Mouse (Mus musculus): ENCODE measurements around the gene Mlf2. TPM values are rescaled to one million over a fixed set of nuclear protein-coding genes. Genes with fewer than 3 reads are reported as not detected.

Mlf2 gene
- polyA plus RNA-seq, 1 experiment from 2014 or later = 584 TPM

DNA sequence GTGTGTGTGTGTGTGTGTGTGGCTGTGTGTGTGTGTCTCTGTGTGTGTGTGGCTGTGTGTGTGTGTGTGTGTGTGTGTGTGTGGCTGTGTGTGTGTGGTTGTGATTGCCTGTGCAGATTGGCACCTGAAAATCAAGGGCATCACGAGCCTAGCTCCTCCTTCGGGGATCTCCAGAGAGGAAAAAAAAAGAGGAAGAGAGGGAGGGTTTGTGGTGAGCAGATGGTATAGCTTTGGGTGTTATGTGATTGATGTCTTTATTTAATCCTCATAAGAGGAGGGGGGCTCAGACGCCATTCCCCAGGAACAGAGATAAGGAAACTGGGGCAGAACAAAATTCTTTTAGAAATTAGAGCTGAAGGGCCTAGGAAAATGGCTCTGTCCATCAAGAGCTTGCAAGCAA lies 32.8 kb upstream of the Mlf2 start:
- no peak for ATAC-seq (ENCODE audit: low read depth)
- H3K9ac ChIP-seq (replicated peaks; ENCODE audit: low read depth, low read length) = no peak overlapping the region
- WGBS = 53% methylated on average over 3 of the region's 3 CpGs

DNA sequence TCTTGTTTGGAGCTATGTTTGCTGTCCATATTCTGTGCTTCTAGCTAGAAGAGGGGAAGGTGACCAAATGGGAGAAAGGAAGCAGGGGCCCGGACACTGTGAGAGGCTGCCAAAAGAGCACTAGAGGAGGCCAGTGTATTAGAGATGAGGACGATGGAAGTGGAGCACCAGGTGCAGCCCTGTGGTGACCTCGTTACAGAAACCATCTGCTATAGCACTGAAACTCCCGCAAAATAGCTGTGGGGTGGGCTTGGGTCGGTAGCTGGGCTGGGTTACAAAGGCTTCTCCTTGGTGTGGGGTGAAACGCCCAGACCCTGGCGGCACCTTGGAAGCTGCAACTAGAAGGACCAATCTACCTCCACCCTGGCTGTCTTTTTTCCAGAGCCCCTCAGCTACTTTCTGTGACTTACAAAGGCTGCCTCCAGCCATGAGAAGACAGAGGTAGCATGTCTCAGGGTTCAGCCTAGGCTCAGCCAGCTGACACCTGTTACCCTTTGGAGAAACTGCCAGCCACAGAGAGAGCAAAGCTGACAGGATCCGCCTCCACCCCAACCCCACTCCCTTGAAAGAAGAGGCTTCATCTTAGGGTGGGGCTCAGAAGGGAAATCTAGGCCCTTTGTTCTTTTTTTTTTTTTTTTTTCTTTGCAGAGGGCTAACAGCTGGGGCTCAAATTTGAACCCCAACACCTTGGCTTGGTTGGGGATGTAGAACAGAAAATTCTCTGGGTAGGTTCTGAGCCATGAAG lies 31.0 kb upstream of the Mlf2 start:
- Histone ChIP-seq H3K4me2 (ENCODE audit: low read depth, low read length) (no peak overlapping the region), H3K9ac (replicated peaks; ENCODE audit: low read depth, low read length) (no peak overlapping the region), H3K27me3 (ENCODE audit: control insufficient read depth, insufficient read depth, low read length) (no peaks in the 10 kb centered on the region), H3K27ac (ENCODE audit: low read depth, low read length) (no peak overlapping the region), H3K4me3 (ENCODE audit: low read depth, low read length) (no peak overlapping the region), H3K4me1 (ENCODE audit: control insufficient read depth, insufficient read depth, low read length) (peaks cover 11% of the 10 kb centered on the region; the same call in 1 of the 2 replicates), H3K36me3 (ENCODE audit: control insufficient read depth, insufficient read depth, low read length) (no peaks in the 10 kb centered on the region), H3K9me3 (ENCODE audit: control insufficient read depth, low read length) (no peaks in the 10 kb centered on the region)
- no peak for ATAC-seq (ENCODE audit: low read depth)
- 49% methylated on average over 8 of the region's 8 CpGs for WGBS

More for the DNA sequence above, 32.8 kb upstream of the Mlf2 start:
- H3K27ac ChIP-seq (ENCODE audit: low read depth, low read length) = no peak overlapping the region
- H3K27me3 ChIP-seq (ENCODE audit: control insufficient read depth, insufficient read depth, low read length) = no peaks in the 10 kb centered on the region
- no peak overlapping the region for H3K4me2 ChIP-seq (ENCODE audit: low read depth, low read length)
- peaks cover 3% of the 10 kb centered on the region; the same call in 1 of the 2 replicates for H3K4me1 ChIP-seq (ENCODE audit: control insufficient read depth, insufficient read depth, low read length)
- no peak overlapping the region for H3K4me3 ChIP-seq (ENCODE audit: low read depth, low read length)
- H3K9me3 ChIP-seq (ENCODE audit: control insufficient read depth, low read length) = no peaks in the 10 kb centered on the region
- no peaks in the 10 kb centered on the region for H3K36me3 ChIP-seq (ENCODE audit: control insufficient read depth, insufficient read depth, low read length)

DNA sequence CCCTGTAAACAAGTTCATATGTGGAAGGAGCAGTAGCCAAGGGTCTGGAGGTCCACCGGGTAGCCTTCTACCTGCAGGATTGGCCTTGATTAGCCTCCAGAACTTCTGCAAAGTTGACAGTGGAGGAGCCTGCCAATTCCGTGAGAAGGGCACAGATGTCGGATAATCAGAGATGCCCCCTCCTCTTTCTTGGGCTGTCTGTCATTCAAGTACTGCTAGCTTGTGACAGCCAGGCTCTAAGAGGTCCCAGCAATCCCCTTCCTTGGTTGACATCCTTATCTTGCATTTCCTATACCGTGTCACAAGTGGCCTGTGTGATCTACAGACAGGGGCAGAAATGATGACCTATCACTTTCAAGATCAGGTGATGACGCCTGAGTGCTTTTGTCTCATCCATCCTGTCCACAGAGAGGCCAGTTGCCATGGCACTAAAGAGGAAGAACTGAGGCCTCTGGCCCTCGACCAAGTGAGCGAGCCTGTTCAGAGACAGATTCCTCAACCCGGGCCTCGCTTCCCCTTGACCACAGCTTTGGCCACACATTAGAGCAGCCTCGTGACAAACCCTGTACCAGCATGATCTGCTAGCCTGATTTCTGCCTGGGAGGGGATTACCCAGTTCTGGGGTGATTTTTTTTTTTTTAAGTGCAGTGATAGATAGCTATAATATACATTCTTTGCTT lies 30.2 kb upstream of the Mlf2 start:
- WGBS = 64% methylated on average over 10 of the region's 10 CpGs
- Histone ChIP-seq H3K4me2 (ENCODE audit: low read depth, low read length) (no peak overlapping the region), H3K4me3 (ENCODE audit: low read depth, low read length) (no peak overlapping the region), H3K36me3 (ENCODE audit: control insufficient read depth, insufficient read depth, low read length) (no peaks in the 10 kb centered on the region), H3K9ac (replicated peaks; ENCODE audit: low read depth, low read length) (no peak overlapping the region), H3K4me1 (ENCODE audit: control insufficient read depth, insufficient read depth, low read length) (peaks cover 14% of the 10 kb centered on the region; the same call in 1 of the 2 replicates), H3K9me3 (ENCODE audit: control insufficient read depth, low read length) (no peaks in the 10 kb centered on the region), H3K27me3 (ENCODE audit: control insufficient read depth, insufficient read depth, low read length) (no peaks in the 10 kb centered on the region), H3K27ac (ENCODE audit: low read depth, low read length) (no peak overlapping the region)
- no peak for ATAC-seq (ENCODE audit: low read depth)

DNA sequence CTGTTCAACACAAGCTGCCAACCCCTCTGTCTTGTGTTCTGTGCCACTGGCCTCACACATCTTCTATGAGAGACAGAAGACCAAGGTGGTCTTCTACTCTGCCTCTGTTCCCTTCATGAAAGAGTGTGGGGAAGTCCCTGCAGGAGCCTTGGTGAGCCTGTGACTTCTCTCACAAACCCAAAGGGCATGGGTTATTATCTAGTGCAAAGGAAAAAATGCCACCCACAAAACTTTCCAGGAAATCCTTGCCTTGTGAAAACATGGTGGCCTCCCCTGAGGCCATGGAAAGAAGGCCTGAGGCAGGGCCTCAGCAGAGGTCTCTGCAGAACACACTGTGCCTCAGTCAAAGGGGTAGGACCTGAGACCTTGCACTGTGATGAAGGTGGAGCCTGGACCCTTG lies 29.3 kb upstream of the Mlf2 start:
- Histone ChIP-seq H3K27me3 (ENCODE audit: control insufficient read depth, insufficient read depth, low read length) (no peaks in the 10 kb centered on the region), H3K36me3 (ENCODE audit: control insufficient read depth, insufficient read depth, low read length) (no peaks in the 10 kb centered on the region), H3K4me1 (ENCODE audit: control insufficient read depth, insufficient read depth, low read length) (peaks cover 14% of the 10 kb centered on the region; the same call in 1 of the 2 replicates), H3K9ac (replicated peaks; ENCODE audit: low read depth, low read length) (no peak overlapping the region), H3K27ac (ENCODE audit: low read depth, low read length) (no peak overlapping the region), H3K4me2 (ENCODE audit: low read depth, low read length) (no peak overlapping the region), H3K4me3 (ENCODE audit: low read depth, low read length) (no peak overlapping the region), H3K9me3 (ENCODE audit: control insufficient read depth, low read length) (no peaks in the 10 kb centered on the region)
- no peak for ATAC-seq (ENCODE audit: low read depth)

DNA sequence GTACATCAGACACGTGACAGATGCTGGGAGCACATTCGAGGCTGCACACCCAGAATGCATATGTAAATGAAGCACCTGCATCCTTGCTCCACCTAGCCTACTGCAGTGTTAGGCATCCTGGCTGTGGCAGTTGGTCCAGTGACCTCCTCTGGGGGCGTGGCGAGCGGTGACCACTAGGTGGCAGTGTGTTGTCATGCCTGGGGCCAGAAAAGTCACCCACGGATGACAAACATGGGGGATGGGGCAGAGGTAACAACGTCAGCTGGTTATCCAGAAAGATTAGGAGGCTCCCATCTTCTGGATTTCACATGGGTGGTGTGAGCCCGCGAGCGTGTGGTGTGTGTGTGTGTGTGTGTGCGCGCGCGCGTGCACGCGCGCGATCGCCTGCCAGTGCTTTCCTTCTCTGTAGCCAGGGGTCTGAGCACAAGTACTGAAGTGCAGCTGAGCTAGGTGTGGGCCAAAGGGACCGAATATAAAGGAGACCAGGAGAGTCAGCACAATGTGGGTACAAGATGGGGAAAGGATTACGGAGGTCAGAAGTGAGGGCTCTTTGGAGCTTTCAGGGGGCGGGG lies 27.5 kb upstream of the Mlf2 start:
- Histone ChIP-seq H3K27me3 (ENCODE audit: control insufficient read depth, insufficient read depth, low read length) (no peaks in the 10 kb centered on the region), H3K9me3 (ENCODE audit: control insufficient read depth, low read length) (no peaks in the 10 kb centered on the region), H3K4me2 (ENCODE audit: low read depth, low read length) (peak overlapping the region; percentile 77), H3K4me3 (ENCODE audit: low read depth, low read length) (peak overlapping the region; percentile 35), H3K36me3 (ENCODE audit: control insufficient read depth, insufficient read depth, low read length) (no peaks in the 10 kb centered on the region), H3K9ac (replicated peaks; ENCODE audit: low read depth, low read length) (peak overlapping the region; percentile 68), H3K4me1 (ENCODE audit: control insufficient read depth, insufficient read depth, low read length) (peaks cover 14% of the 10 kb centered on the region; the same call in 1 of the 2 replicates), H3K27ac (ENCODE audit: low read depth, low read length) (peak overlapping the region; percentile 100)
- ATAC-seq (ENCODE audit: low read depth) = peak; percentile 88
- under 1% methylated on average over 23 of the region's 23 CpGs for WGBS

DNA sequence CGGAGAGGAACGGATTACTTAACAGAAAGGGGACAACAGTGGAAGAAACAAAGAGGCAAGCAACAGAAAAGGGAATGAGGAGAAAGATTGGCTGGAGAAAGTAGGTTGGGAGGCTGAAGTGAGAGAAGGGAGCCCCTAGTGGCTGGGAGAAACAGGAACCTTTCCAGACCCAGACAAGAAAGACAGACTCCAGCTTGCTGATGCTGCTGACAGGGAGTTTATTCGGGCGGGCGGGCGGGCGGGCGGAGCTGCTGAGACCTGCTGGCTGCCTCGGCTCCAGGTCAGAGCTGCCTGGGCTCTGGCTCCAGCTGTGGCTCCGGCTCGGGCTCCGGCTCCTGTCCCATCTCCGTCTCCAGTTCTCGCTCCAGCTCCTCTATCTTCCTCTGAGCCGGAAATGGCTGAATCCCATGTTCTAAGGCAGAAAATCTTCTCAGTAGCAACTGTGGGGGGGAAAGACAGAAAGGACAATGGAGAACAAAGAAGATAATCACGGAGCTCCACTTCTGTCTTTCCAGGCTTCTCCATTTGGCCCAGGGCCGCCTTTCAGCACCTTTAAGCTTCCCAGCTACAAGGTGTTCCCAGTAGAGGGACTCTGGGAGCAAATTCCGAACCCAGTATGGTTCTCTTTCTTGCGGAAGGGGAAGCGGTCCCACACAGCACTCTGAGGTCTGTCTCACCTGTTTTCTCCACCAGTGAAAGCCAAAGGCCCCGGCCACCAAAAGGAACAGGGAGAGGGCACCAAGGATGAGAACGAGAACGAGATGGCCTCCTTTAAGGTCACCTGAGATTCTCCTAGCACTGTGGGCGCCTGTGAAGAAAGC lies 26.8 kb upstream of the Mlf2 start:
- H3K27me3 ChIP-seq (ENCODE audit: control insufficient read depth, insufficient read depth, low read length) = no peaks in the 10 kb centered on the region
- no peaks in the 10 kb centered on the region for H3K36me3 ChIP-seq (ENCODE audit: control insufficient read depth, insufficient read depth, low read length)
- ATAC-seq (ENCODE audit: low read depth) = peak; percentile 76
- peak overlapping the region; percentile 100 for H3K27ac ChIP-seq (ENCODE audit: low read depth, low read length)
- peak overlapping the region; percentile 77 for H3K4me2 ChIP-seq (ENCODE audit: low read depth, low read length)
- no peaks in the 10 kb centered on the region for H3K9me3 ChIP-seq (ENCODE audit: control insufficient read depth, low read length)
- H3K9ac ChIP-seq (replicated peaks; ENCODE audit: low read depth, low read length) = peak overlapping the region; percentile 68
- peaks cover 14% of the 10 kb centered on the region; the same call in 1 of the 2 replicates for H3K4me1 ChIP-seq (ENCODE audit: control insufficient read depth, insufficient read depth, low read length)
- H3K4me3 ChIP-seq (ENCODE audit: low read depth, low read length) = peak overlapping the region; percentile 35
- 7% methylated on average over 24 of the region's 24 CpGs for WGBS

DNA sequence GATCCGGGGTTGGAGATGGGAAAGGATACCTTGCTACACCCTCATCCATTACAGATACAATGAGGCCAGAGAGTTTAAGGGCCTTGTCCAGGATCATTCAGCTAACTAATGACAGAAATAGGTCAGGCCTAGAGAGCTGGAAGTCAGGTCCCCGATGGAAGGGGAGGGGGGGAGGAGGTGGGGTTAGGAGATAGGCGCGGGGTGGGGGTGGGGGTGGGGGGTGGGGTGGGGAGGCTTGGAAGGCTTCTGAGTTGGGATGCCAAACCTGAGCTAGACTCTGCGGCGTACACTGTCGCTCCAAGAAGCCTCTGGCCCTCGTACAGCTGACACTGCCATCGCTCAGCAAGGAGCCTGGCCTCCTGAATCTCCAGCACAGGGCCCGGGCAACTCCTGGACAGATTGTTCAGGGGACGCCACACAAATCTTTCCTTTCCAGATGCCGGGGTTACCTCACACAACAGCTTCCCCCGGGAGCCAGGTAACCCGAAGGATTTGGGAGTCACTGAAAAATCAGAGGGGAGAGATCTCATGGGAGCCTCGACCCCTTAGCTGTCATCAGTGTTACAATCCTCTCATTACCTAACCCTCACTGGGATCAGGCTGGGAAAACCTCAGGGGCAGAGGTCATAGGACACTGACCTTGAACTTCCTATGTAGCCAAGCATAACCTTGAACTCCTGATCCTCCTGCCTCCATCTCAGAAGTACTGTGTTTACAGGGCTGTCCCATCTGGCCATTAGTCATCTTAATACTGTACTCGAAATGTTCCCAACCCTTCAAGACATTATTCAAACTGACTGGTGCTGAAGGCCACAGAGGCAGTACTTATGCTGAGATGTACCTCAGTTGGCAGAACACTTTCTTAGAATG lies 26.0 kb upstream of the Mlf2 start:
- Histone ChIP-seq H3K27me3 (ENCODE audit: control insufficient read depth, insufficient read depth, low read length) (no peaks in the 10 kb centered on the region), H3K4me3 (ENCODE audit: low read depth, low read length) (no peak overlapping the region), H3K9ac (replicated peaks; ENCODE audit: low read depth, low read length) (peak overlapping the region; percentile 68), H3K36me3 (ENCODE audit: control insufficient read depth, insufficient read depth, low read length) (no peaks in the 10 kb centered on the region), H3K4me1 (ENCODE audit: control insufficient read depth, insufficient read depth, low read length) (peaks cover 20% of the 10 kb centered on the region; the same call in 1 of the 2 replicates), H3K27ac (ENCODE audit: low read depth, low read length) (peak overlapping the region; percentile 100), H3K9me3 (ENCODE audit: control insufficient read depth, low read length) (no peaks in the 10 kb centered on the region), H3K4me2 (ENCODE audit: low read depth, low read length) (peak overlapping the region; percentile 77)
- ATAC-seq (ENCODE audit: low read depth) = no peak
- WGBS = 35% methylated on average over 16 of the region's 16 CpGs

DNA sequence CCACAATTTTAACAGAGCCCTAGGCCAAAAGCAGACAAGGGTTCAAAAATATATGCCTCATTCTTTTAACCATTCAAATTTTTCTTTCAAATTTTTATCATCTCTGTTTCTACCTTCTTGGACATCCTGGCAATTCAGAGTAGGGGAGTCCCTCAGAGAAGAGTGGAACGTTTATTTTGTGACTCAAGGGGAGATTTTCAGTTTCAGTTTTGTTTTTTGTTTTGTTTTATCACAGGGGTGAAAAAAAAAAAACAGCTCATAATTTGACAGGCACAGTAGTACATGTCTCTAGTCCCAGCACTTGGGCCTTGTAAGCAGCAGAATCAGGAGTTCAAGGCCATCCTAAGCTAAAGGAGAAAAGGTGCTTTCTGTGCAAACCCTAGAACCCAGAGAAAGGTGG lies 23.4 kb upstream of the Mlf2 start:
- no peaks in the 10 kb centered on the region for H3K27me3 ChIP-seq (ENCODE audit: control insufficient read depth, insufficient read depth, low read length)
- H3K9ac ChIP-seq (replicated peaks; ENCODE audit: low read depth, low read length) = no peak overlapping the region
- WGBS = 81% methylated on average over 1 of the region's 1 CpGs
- H3K4me1 ChIP-seq (ENCODE audit: control insufficient read depth, insufficient read depth, low read length) = peaks cover 23% of the 10 kb centered on the region; the same call in 1 of the 2 replicates
- H3K36me3 ChIP-seq (ENCODE audit: control insufficient read depth, insufficient read depth, low read length) = peaks cover under 1% of the 10 kb centered on the region; the same call in 1 of the 2 replicates
- H3K4me3 ChIP-seq (ENCODE audit: low read depth, low read length) = no peak overlapping the region
- H3K4me2 ChIP-seq (ENCODE audit: low read depth, low read length) = no peak overlapping the region
- no peaks in the 10 kb centered on the region for H3K9me3 ChIP-seq (ENCODE audit: control insufficient read depth, low read length)
- ATAC-seq (ENCODE audit: low read depth) = no peak
- H3K27ac ChIP-seq (ENCODE audit: low read depth, low read length) = no peak overlapping the region

Measured in neural tube, embryonic 14.5 days (tissue).